ENCODE assay signal across 23 mouse cellular contexts in the genomic region with DNA sequence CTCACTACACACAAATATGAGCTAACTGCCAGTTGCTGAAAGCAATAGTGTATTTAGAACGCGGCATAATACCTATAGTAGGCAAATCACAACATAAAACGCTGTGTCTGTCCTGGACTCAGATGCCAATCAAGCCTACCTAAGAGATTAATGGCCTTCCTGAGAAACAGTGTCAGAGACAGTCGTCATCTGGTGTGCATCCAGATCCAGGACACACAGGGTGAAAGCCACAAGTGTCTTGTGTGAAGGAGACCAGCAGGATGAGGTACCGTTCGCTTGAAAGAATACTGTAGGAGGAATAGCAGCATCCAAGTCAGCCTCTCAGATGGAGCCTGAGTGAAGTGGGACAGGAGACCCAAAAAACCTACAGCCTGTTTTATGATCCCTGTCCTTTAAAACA.
DNase-seq lines count a peak whose midpoint lies in the region; ATAC-seq and TF ChIP-seq lines count a peak whose summit lies in the region.
"Had no signal": no experiment of that assay in that cellular context is flagged by ENCODE, and none has a peak within 500 bp of the region (broad histone marks: within the 10 kb centered on the region; RNA-seq: fewer than 3 reads in every experiment).

No protein-coding gene starts in this region.

- H3K27ac ChIP-seq in left cerebral cortex, adult 2 months: peak overlapping the region; percentile 10; the same call in 1 of the 2 replicates
- H3K27ac ChIP-seq: embryonic facial prominence, embryonic 13.5 days; embryonic facial prominence, embryonic 15.5 days; forebrain, embryonic 10.5 days; forebrain, embryonic 13.5 days; forebrain, embryonic 15.5 days had no signal

- no peak overlapping the region for H3K4me3 ChIP-seq in left cerebral cortex, adult 2 months
- H3K4me3 ChIP-seq: embryonic facial prominence, embryonic 13.5 days; embryonic facial prominence, embryonic 15.5 days; erythroblast, embryonic 14.5 days; forebrain, embryonic 10.5 days; forebrain, embryonic 13.5 days; forebrain, embryonic 15.5 days had no signal

- ATAC-seq in cerebellum, adult (ENCODE audit: insufficient number of reproducible peaks, low FRiP score, low TSS enrichment): peak; percentile 43; the same call in 1 of the 2 replicates
- ATAC-seq: activated CD4-positive, CD25-positive, alpha-beta regulatory T cell, adult 4 months; CD4-positive, CD25-positive, alpha-beta regulatory T cell, adult 4 months; forebrain, embryonic 13.5 days; forebrain, embryonic 15.5 days; forebrain, postnatal 0 days; Patski had no signal

- no peak for DNase-seq in cerebellum, adult 9-10 months
- DNase-seq in heart, adult 11 months: peak; percentile 33
- DNase-seq in heart, postnatal 36 days: no peak
- DNase-seq in left cerebral cortex, adult 2 months (ENCODE audit: extremely low spot score in 1 of 2, low spot score in 2 of 2): no peak
- DNase-seq in left cerebral cortex, postnatal 4 days: no peak
- DNase-seq: adrenal gland, adult 8-10 months; adrenal gland, postnatal 14 days; adrenal gland, postnatal 36 days; B cell, adult 2 months; cerebellum, adult 11-12 months; cerebellum, postnatal 36 days; embryo, embryonic 11 days; forebrain, postnatal 0 days had no signal

- no peak for TF ChIP-seq CTCF in left cerebral cortex, adult 2 months (IDR thresholded peaks at IDR 0.05)

- intact Hi-C loops in heart, postnatal 36 days (cut with DNase I): loop anchor here (5.0 to 10.0 kb wide), 2 partner anchors 234 to 456 kb away; no protein-coding TSS in a partner anchor
- intact Hi-C loops in left cerebral cortex, adult 2 months (cut with DNase I): no loop called here
- intact Hi-C loops in left cerebral cortex, postnatal 4 days (cut with DNase I): no loop called here
